Mouse (Mus musculus) spleen, adult 10 weeks (tissue): Measurements from ENCODE around the gene Laptm5. TPM values are rescaled to one million over a fixed set of nuclear protein-coding genes. Genes with fewer than 3 reads are reported as not detected.

Experiments
- polyA plus RNA-seq: library from polyadenylated mRNA; stranded (reverse); fragments of 350-450 nt; fragmentation: Illumina TruSeq; extraction: RNeasy Lipid Tissue Mini Kit (QIAGEN cat#74804); gene quantifications from one replicate; pipeline ENCODE4 v1.2.3, GENCODE M21; 2015; ENCODE audit warnings: low replicate concordance; ENCODE audit not compliant: insufficient read depth

Laptm5 gene
- polyA plus RNA-seq, result 552 TPM

DNA sequence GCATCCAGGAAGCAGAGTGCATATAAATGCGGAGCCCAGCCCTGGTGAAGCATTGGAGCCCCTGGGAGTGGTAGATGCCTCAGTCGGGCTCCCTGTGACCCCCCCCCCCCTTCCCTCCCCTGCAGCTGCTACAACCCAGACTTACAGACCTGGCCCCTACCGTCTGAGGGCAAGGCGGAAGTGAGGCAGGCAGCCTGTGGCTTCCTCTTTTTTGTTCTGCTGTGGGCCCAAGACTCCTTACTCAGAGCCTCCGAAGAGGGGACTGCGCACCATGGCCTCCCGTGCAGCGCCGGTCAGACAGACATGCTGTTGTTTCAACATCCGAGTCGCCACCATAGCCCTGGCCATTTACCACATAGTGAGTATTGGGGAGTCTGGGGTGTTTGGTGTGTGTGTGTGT is at the start of gene Laptm5:
Laptm5 (plus strand) TSS at position 49 of the 400 bp plus-strand sequence.

DNA sequence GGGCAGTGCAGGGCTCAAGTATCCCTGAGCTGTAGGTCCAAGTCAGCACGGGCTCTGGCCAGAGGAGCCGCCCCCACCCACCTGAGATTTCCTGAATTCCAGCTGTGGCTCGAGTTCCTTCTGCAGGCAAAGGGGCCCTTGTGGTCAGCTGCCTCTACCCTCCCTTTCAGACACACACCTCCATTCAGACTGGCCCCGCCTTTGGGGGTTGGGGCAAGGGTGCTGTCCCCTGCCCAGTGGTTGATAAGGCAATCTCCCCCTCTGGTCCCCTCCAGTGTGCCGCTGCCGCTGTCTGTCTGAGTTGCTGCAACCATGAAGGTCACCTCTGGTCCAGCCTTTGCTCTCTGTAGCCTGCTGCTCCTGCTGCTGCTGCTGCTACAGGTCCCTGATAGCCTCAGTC is 31.2 kb downstream of the Laptm5 start, which contains the start of gene Matn1:
Matn1 (plus strand) TSS at position 274 of the 400 bp plus-strand sequence.

Other genes with a start within 250 kb of the Laptm5 start
- 42.2 TPM for gene Pum1, start 249.8 kb upstream of the Laptm5 start, polyA plus RNA-seq
- gene Sdc3, start 120.6 kb upstream of the Laptm5 start, polyA plus RNA-seq, result 57.6 TPM
- gene Matn1, start 31.3 kb downstream of the Laptm5 start, polyA plus RNA-seq, result 0.15 TPM